Mouse (Mus musculus) gastrocnemius, postnatal 36 days (tissue): Measurements from ENCODE around the gene Mapk13. TPM values are rescaled to one million over a fixed set of nuclear protein-coding genes. Genes with fewer than 3 reads are reported as not detected.
"Not testable (repeated sequence)": the region's sequence is repeated elsewhere in the genome, so short reads cannot be mapped to it uniquely, and the experiment has no call there.

Experiments used
- DNase-seq, 2 experiments: peaks; one replicate each; pipeline ENCODE4 v3.0.0; 2022
- intact Hi-C: fragments of 180-260 bp; cut with DNase I; formaldehyde crosslinking; loops from one replicate; pipeline ENCODE4 v1.15.1; 2025
- long read RNA-seq, 2 experiments: library from polyadenylated mRNA; stranded (forward); transcript quantifications; one replicate each; pipeline ENCODE4 v2.0.0; 2021
- total RNA-seq, 2 experiments: library from RNA; stranded (reverse); gene quantifications; 2 replicates each; pipeline ENCODE4 v1.2.3; 2021

Gene Mapk13
- total RNA-seq, result not detected
- long read RNA-seq, experiment 1, result 0 reads
- long read RNA-seq, experiment 2, result 0 reads

GRCm38 (mm10) chr17:28769121-28769874 is at the start of gene Mapk13:
Mapk13 (plus strand) TSS chr17:28769297.
- intact Hi-C loops, result no loop called here
- DNase-seq, result no peak

GRCm38 (mm10) chr17:28725783-28726182 is 43.3 kb upstream of the Mapk13 start, which contains the start of gene AC170998.1:
AC170998.1 (plus strand) TSS chr17:28726083.
- no peak for DNase-seq
- intact Hi-C loops, result no loop called here

GRCm38 (mm10) chr17:28727511-28727910 is 41.6 kb upstream of the Mapk13 start:
- intact Hi-C loops, DNase-seq: not testable (repeated sequence)

- DNase-seq, result no peak
- intact Hi-C loops, result no loop called here
Measured at GRCm38 (mm10) chr17:28735317-28736105, 33.6 kb upstream of the Mapk13 start.

GRCm38 (mm10) chr17:28736486-28736885 is 32.6 kb upstream of the Mapk13 start:
- intact Hi-C loops, result no loop called here
- no peak for DNase-seq

- intact Hi-C loops, result no loop called here
- DNase-seq, result no peak
Measured at GRCm38 (mm10) chr17:28737973-28738372, 31.1 kb upstream of the Mapk13 start.

- DNase-seq, result no peak
- intact Hi-C loops, result no loop called here
Measured at GRCm38 (mm10) chr17:28739244-28739643, 29.9 kb upstream of the Mapk13 start.

GRCm38 (mm10) chr17:28743145-28743866 is 25.8 kb upstream of the Mapk13 start:
- intact Hi-C loops, result loop anchor here (5.0 kb wide), 1 partner anchor 51 kb away; the partner anchor contains the start of genes Mapk14 and Slc26a8
- DNase-seq, result no peak

GRCm38 (mm10) chr17:28743916-28744315 is 25.2 kb upstream of the Mapk13 start:
- intact Hi-C loops, result loop anchor here (5.0 kb wide), 1 partner anchor 52 kb away; the partner anchor contains the start of genes Mapk14 and Slc26a8
- DNase-seq, result no peak

GRCm38 (mm10) chr17:28745773-28746172 is 23.3 kb upstream of the Mapk13 start:
- no peak for DNase-seq
- intact Hi-C loops, result no loop called here

- intact Hi-C loops, result no loop called here
- no peak for DNase-seq
Measured at GRCm38 (mm10) chr17:28748001-28748400, 21.1 kb upstream of the Mapk13 start.

GRCm38 (mm10) chr17:28750580-28750979 is 18.5 kb upstream of the Mapk13 start:
- DNase-seq, result no peak
- intact Hi-C loops, result no loop called here

- DNase-seq, result no peak
- intact Hi-C loops, result no loop called here
Measured at GRCm38 (mm10) chr17:28756447-28756846, 12.7 kb upstream of the Mapk13 start.

GRCm38 (mm10) chr17:28757470-28757869 is 11.6 kb upstream of the Mapk13 start:
- intact Hi-C loops, result no loop called here
- peak in 1 of 2 experiments; percentile 29 for DNase-seq

- intact Hi-C loops, result loop anchor here (5.0 kb wide), 2 partner anchors 74 to 121 kb away; no protein-coding TSS in a partner anchor
- DNase-seq, result no peak
Measured at GRCm38 (mm10) chr17:28760736-28761312, 8.3 kb upstream of the Mapk13 start.

- DNase-seq, result peak; percentile 75 to 78
- intact Hi-C loops, result loop anchor here (1.0 to 5.0 kb wide), 4 partner anchors 39 to 165 kb away; partner anchors contain the start of gene Brpf3
Measured at GRCm38 (mm10) chr17:28761871-28762270, 7.2 kb upstream of the Mapk13 start.

GRCm38 (mm10) chr17:28766203-28766602 is 2.9 kb upstream of the Mapk13 start:
- intact Hi-C loops, result no loop called here
- DNase-seq, result no peak

- DNase-seq, result no peak
- intact Hi-C loops, result no loop called here
Measured at GRCm38 (mm10) chr17:28766781-28767515, 2.1 kb upstream of the Mapk13 start.

- no peak for DNase-seq
- intact Hi-C loops, result no loop called here
Measured at GRCm38 (mm10) chr17:28769875-28770421, 851 bp downstream of the Mapk13 start.
